Mouse (Mus musculus): ENCODE measurements around the gene Ece1.

- TF ChIP-seq CTCF (conservative IDR thresholded peaks at IDR 0.05; ENCODE audit: low read length) (no peak), NANOG (IDR thresholded peaks at IDR 0.05; ENCODE audit: borderline replicate concordance, low read length) (no peak), POU5F1 (IDR thresholded peaks at IDR 0.05; ENCODE audit: borderline replicate concordance, low read length) (no peak)
Observed at GRCm38 (mm10) chr4:137898490-137898889, 36.5 kb downstream of the Ece1 start.
